Mouse (Mus musculus) left cerebral cortex, postnatal 14 days (tissue): ENCODE data around the gene Alox12b. TPM values are rescaled to one million over a fixed set of nuclear protein-coding genes. Genes with fewer than 3 reads are reported as not detected.
A peak's percentile ranks its signal among the peaks of the same experiment; 100 is the strongest.

Source experiments
- DNase-seq, 2 experiments: peaks; one replicate each; pipeline ENCODE4 v3.0.0; 2021 to 2022; ENCODE audit warnings: low spot score in 2 of 2, mixed read lengths in 1 of 2
- intact Hi-C: fragments of 180-260 bp; cut with DNase I; formaldehyde crosslinking; loops from one replicate; pipeline ENCODE4 v1.15.1; 2025
- long read RNA-seq, 2 experiments: library from polyadenylated mRNA; stranded (forward); transcript quantifications; one replicate each; pipeline ENCODE4 v2.0.0; 2021
- total RNA-seq, 2 experiments: library from RNA; stranded (reverse); gene quantifications; 2 replicates each; pipeline ENCODE4 v1.2.3; 2021

Alox12b gene
- 1 to 10 TPM; 1.5 to 1.9 TPM for total RNA-seq
- long read RNA-seq, experiment 1, partial matches to known transcripts, result 1 of 3 reads
- long read RNA-seq, experiment 1, other reads (novel, unspliced or antisense), result 0 of 3 reads
- long read RNA-seq, experiment 2, partial matches to known transcripts, result 0 of 2 reads
- long read RNA-seq, experiment 2, other reads (novel, unspliced or antisense), result 1 of 2 reads

DNA sequence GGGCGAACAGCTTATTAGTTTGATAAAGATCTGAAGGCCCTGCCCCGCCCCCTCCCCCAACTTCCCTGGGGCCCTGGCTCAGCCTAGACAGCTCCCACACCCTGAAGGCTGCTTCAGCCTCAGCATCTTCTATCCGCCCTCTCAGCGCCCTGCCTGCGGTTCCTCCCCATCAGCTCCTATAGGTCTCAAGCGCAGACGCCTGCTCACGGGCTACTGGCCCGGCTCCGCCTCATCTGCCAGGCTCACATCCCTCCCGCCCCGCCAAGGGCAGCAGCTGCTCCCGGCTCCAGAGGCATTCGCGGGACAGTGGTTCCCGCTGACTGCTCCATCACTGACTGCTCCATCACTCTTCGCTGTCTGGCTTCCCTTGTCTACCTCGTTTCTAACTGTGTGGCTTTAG lies at the start of gene Alox12b:
Gene Alox12b (plus strand): TSS at position 190 of the 400 bp plus-strand sequence.
- DNase-seq, result peak in 1 of 2 experiments; percentile 62
- intact Hi-C loops, result no loop called here

DNA sequence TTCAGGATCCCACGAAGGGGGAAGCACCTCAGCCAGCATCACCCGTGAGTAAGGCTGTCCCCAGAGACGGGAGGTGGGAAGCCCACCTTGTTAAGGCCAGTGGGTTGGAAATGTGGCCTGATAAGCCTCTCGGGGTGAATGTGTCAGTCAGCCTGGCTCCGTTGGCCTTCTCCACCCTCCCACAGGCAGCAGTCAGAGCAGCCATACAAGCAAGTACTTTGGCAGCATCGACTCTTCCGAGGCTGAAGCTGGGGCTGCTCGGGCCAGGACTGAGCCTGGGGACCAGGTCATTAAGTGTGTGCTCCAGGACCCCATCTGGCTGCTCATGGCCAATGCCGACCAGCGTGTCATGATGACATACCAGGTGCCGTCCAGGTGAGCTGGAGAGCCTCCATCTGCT lies 49.1 kb upstream of the Alox12b start:
- DNase-seq, result no peak
- intact Hi-C loops, result no loop called here

DNA sequence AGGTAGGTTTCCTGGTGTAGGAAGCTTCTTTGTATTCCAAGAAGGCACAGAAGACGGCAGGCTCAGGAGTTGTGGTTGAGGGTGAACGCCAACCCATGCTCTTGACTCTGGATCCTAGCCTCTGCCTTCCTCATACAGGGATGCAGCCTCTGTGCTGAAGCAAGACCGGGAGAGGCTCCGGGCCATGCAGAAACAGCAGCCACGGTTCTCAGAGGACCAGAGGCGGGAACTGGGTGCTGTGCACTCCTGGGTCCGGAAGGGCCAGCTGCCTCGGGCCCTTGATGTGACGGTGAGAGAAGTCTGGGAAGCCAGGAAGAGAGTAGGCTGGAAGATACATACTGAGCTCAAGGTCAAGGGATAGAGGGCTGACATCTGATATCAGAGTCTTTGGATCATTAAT lies 48.6 kb upstream of the Alox12b start:
- intact Hi-C loops, result no loop called here
- DNase-seq, result no peak

DNA sequence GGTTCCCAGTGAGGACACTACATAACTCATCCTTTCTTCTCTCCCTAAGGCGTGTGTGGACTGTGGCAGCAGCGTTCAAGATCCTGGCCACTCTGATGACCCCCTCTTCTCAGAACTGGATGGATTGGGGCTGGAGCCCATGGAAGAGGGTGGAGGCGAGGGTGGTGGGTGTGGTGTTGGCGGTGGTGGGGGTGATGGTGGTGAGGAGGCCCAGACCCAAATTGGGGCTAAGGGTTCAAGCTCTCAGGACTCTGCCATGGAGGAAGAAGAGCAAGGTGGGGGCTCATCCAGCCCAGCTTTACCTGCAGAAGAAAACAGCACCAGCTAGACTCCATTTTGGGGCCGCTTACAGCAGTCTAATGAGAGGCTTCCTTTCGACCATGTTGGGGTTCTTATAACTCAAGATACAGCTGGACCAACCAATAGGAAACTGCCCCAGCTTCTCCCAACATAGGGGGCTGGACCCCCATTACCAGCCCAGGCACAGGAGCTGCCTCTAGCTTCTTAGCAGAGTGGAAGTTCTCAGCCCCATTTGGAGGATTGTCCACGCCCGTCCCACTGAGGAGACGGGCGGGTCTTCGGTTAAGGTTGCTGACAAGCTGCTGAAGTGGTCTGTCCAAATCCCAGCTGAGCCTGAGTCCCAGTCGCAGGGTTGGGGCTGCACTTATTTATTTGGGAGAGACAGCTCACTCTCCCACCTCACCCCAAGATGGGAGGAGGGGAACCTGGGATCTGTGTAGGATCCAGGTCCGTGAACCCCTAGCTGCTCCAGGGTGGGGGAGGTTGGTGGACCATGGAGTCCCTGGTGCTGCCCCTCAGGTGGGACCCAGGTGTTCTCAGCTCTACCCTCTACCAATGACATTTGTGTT lies 47.5 kb upstream of the Alox12b start:
- intact Hi-C loops, result no loop called here

GRCm38 (mm10) chr11:69110319-69111046 lies 46.3 kb upstream of the Alox12b start:
- peak in 1 of 2 experiments; percentile 95 for DNase-seq
- intact Hi-C loops, result loop anchor here (1.0 kb wide), 1 partner anchor 10 kb away; no protein-coding TSS in a partner anchor

More for the DNA sequence above, 47.5 kb upstream of the Alox12b start:
- no peak for DNase-seq

DNA sequence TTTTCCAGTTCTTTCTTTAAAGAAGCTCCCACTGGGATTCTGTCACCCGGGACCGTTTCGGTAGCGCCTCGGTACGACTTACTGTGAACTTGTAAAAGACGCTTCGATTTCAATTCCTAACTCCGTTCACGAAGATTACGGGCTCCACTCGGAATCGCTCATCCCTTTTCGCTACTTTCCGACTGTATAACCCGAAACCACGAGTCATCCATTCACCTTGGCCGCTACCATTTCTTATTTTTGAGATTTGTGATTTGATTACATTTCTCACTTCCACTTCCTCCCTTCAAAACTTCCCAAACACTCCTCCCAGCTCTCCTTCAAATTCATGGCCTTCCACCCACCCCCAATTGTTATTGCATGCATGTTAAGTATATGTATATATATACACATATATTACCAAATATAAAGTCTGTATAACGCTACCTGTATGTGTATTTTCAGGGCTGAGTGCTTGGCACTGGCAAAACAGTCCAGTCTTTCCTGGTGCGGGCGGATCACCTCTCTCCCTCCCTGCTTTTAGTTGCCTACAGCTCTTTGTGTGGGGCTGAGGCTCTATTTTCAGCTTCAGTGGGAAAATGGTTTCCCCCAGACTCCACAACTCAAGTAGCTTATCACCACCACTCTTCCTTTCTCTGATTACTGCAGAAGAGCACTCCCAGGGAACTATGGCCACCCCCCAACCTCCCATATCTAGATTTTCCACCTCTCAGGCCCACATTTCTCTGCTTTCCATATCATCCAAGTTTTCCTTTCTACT lies 45.6 kb upstream of the Alox12b start:
- intact Hi-C loops, result no loop called here
- no peak for DNase-seq

- intact Hi-C loops, result no loop called here
- DNase-seq, result no peak
Observed at GRCm38 (mm10) chr11:69111865-69112264, 44.9 kb upstream of the Alox12b start.

DNA sequence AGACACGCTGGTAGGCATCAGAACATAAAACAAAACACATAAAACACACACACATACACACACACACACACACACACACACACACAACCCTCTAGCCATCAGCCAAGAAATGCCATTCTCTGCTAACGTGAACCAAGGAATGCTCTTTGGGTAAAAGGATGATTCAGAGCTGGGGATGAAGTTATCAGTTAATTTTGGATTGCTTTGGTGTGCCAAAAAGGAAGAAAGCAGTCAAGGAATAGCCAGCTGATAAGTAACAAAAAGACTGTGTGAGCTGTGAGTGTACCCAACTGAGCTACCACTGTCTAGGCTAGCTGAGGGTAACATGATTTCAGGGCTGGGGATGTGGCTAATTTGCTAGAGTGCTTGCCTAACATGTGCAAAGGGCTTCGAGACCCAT lies 42.8 kb upstream of the Alox12b start:
- intact Hi-C loops, result no loop called here
- DNase-seq, result no peak

DNA sequence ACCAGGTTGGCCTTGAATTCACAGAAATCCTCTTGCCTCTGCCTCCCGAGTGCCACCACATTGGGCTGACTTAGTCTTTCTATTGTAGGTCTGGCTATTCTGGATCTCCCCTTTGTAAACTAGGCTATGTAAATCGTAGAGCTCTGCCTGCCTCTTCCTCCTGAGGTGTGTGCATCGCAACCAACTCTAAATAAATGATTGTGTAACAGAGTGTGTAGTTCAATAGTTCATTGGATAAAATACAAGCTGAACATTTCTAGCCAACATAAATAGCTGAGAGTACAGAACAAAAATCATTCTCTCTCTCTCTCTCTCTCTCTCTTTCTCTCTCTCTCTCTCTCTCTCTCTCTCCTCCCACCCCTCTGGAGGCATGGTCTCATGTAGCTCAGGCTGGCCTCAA lies 42.2 kb upstream of the Alox12b start:
- no peak for DNase-seq
- intact Hi-C loops, result no loop called here

DNA sequence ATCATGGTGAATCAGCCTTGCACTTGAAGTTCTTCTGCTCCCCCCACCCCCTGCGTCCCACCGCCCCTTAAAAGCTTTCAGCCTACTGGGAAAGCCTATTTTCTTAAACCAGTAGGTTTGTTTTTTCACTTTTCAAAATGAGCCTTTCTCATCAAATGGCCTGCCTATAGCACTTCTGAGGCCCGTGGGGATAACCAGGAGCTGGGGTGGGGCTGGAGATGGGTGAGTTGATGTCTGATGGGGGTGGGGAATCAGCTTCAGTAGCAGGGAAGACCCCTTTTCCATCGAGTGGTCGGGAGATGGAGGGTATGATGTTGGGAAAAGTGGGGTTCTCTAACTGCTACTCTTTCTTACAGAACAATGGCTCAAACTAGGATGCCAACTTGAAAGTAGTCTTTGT lies 39.9 kb upstream of the Alox12b start:
- intact Hi-C loops, result no loop called here
- no peak for DNase-seq

GRCm38 (mm10) chr11:69117737-69118695 lies 38.8 kb upstream of the Alox12b start:
- intact Hi-C loops, result no loop called here
- peak in 1 of 2 experiments; percentile 47 for DNase-seq

DNA sequence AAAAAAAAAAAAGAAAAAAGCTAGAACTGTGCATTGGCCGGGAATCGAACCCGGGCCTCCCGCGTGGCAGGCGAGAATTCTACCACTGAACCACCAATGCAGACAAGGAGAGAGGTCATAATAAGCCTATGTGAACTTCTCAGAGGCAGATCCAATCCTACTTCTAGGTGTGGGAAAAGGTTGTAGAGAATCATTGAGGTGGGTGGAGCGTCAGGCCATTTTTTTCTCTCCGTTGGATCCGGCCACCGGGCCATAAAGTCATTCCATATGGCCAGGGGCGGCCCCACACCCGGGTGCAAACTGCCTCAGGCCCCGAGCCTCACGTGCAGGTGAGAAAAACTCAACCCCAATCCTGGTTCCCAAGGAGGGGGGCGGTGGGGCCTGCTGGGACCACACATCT lies 38.0 kb upstream of the Alox12b start:
- intact Hi-C loops, result no loop called here
- peak; percentile 79 to 92 for DNase-seq

DNA sequence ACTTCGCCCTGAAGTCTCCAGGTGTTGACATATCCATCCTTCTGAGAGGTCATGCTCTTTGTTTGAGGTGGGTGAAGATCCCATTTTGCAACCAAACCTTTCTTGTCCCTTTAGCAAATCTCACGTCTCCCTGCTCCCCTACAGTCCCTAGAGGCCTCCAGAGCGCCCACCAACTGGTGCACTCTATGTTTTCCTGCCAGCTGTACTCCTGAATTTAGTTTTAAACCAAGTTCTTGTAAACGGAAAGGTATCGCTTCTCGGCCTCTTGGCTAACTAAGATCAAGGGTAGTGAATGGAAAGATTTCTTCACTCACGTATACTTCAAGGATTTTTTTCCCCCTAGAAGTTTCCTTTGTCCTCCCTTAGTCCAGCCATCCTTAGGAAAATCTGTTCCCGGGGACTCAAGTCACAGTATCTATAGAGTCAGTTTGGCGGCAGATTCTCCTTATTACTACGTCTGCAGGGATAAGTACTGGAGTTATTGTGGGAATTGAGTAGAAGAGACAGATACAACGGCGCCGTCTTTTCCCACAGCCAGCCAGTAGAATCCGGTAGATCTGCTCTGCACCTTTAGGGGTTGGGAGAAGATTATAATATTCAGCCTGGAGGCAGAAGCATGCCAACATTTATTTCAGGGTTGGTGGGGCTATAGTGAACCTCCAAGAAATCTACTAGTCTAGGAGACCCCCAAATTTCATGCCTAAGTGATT lies 37.2 kb upstream of the Alox12b start:
- DNase-seq, result no peak
- intact Hi-C loops, result loop anchor here (5.0 kb wide), 1 partner anchor 248 kb away; the partner anchor contains the start of gene Chd3

DNA sequence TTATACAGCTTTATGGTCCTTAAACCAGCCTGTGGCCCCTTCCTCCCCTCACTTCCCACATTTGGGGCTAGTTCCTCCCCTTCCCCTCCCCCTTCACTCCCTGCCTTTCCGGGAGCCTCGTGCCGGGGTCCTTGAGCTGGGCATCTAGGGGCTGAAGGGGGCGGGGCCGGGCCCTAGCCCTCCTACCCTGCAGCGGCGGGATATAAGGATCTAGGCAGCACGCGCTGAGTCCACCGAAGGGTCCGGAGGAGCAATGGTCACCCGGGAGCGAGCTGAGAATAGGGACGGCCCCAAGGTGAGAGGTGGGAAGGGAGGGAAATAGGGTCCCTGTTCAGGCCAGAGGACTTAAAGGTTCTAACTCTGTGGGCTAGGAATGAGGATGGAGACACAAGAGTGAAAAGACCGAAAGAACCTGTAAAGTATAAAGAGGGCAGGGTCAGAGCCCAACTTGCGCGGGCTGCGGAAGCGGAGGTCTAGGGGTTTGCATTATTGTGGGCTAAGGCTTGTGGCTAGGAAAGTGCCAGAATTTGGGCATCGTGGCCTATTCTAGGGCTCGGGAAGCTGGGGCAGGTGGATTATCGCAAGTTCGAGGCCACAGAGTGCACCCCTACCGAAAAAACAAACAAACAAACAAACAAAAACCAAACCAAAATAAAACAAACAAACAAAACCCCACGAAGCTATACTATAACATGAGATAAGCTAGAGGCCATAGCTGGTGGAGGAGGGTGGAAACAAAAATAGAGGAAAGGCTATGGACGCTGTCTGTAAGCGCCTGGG lies 36.4 kb upstream of the Alox12b start, which contains the start of gene Hes7:
Gene Hes7 (plus strand): TSS at position 184 of the 780 bp plus-strand sequence.
- no peak for DNase-seq
- intact Hi-C loops, result loop anchor here (5.0 kb wide), 1 partner anchor 247 kb away; the partner anchor contains the start of gene Chd3

- DNase-seq, result no peak
- intact Hi-C loops, result loop anchor here (5.0 kb wide), 1 partner anchor 246 kb away; the partner anchor contains the start of gene Chd3
Observed at GRCm38 (mm10) chr11:69121001-69121740, 35.6 kb upstream of the Alox12b start.

DNA sequence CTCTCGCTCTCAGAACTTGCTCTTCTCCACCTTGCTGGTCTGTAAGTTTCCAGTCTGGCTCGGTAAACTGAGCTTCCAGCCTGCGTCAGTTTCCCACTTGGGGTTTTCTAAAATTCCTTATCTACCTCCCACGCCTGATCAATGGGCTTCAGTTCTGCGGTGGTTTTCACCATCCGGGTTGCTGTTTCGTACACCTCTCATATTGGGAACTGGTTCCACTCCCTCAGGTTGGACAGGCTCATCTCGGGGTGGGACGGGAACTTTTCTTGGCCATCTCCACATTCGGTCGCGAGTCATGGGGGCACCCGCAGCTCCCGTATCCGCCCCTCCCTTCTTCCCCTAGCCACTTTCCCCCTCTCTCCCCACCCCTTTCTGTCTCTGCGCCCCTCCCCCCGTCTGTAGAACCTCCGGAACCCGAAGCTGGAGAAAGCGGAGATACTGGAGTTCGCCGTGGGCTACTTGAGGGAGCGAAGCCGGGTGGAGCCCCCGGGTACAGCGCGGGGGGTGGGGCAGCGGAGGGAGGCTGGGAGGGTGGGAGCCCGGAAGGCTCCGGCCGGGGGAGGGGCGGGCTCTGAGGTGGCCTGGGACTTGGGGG lies 35.0 kb upstream of the Alox12b start:
- DNase-seq, result no peak
- intact Hi-C loops, result loop anchor here (5.0 kb wide), 1 partner anchor 245 kb away; the partner anchor contains the start of gene Chd3
